Mouse (Mus musculus): ENCODE data around the gene Ccdc84.
"Not testable (repeated sequence)": the region's sequence is repeated elsewhere in the genome, so short reads cannot be mapped to it uniquely, and the experiment has no call there.

Ccdc84 gene

GRCm38 (mm10) chr9:44418519-44419385 is at the start of gene Ccdc84:
Ccdc84 (minus strand) TSS chr9:44418569.
- no peak for DNase-seq (ENCODE audit: low spot score in 2 of 2)

- DNase-seq (ENCODE audit: low spot score in 2 of 2), result no peak
These were observed 43.6 kb upstream of the Ccdc84 start for GRCm38 (mm10) chr9:44461950-44462349.

GRCm38 (mm10) chr9:44457035-44457742 is 38.8 kb upstream of the Ccdc84 start:
- DNase-seq (ENCODE audit: low spot score in 2 of 2), result peak; percentile 86 to 94

- DNase-seq (ENCODE audit: low spot score in 2 of 2), result no peak
These were observed 36.5 kb upstream of the Ccdc84 start, which contains the start of gene Upk2 for GRCm38 (mm10) chr9:44454891-44455220. Upk2 (minus strand) TSS chr9:44454976.

GRCm38 (mm10) chr9:44454132-44454890 is 35.9 kb upstream of the Ccdc84 start:
- peak; percentile 62 to 75 for DNase-seq (ENCODE audit: low spot score in 2 of 2)

GRCm38 (mm10) chr9:44450387-44450786 is 32.0 kb upstream of the Ccdc84 start:
- no peak for DNase-seq (ENCODE audit: low spot score in 2 of 2)

- DNase-seq (ENCODE audit: low spot score in 2 of 2), result not testable (repeated sequence)
These were observed 26.1 kb upstream of the Ccdc84 start for GRCm38 (mm10) chr9:44444402-44445025.

GRCm38 (mm10) chr9:44440961-44441360 is 22.6 kb upstream of the Ccdc84 start, which contains the start of gene Foxr1:
Foxr1 (minus strand) TSS chr9:44441136.
- no peak for DNase-seq (ENCODE audit: low spot score in 2 of 2)

- DNase-seq (ENCODE audit: low spot score in 2 of 2), result no peak
These were observed 17.4 kb upstream of the Ccdc84 start for GRCm38 (mm10) chr9:44435747-44436146.

GRCm38 (mm10) chr9:44432577-44433185 is 14.3 kb upstream of the Ccdc84 start:
- no peak for DNase-seq (ENCODE audit: low spot score in 2 of 2)

GRCm38 (mm10) chr9:44423576-44423975 is 5.2 kb upstream of the Ccdc84 start:
- DNase-seq (ENCODE audit: low spot score in 2 of 2), result no peak

GRCm38 (mm10) chr9:44420280-44420898 is 2.0 kb upstream of the Ccdc84 start:
- no peak for DNase-seq (ENCODE audit: low spot score in 2 of 2)

GRCm38 (mm10) chr9:44419730-44420129 is 1.4 kb upstream of the Ccdc84 start:
- DNase-seq (ENCODE audit: low spot score in 2 of 2), result not testable (repeated sequence)

GRCm38 (mm10) chr9:44417892-44418363 is 441 bp downstream of the Ccdc84 start:
- DNase-seq (ENCODE audit: low spot score in 2 of 2), result peak; percentile 91 to 92

- DNase-seq (ENCODE audit: low spot score in 2 of 2), result no peak
These were observed 1.0 kb downstream of the Ccdc84 start for GRCm38 (mm10) chr9:44417156-44417891.

GRCm38 (mm10) chr9:44412781-44413180 is 5.6 kb downstream of the Ccdc84 start:
- no peak for DNase-seq (ENCODE audit: low spot score in 2 of 2)

- DNase-seq (ENCODE audit: low spot score in 2 of 2), result no peak
These were observed 6.1 kb downstream of the Ccdc84 start for GRCm38 (mm10) chr9:44412306-44412705.

GRCm38 (mm10) chr9:44411601-44412130 is 6.7 kb downstream of the Ccdc84 start:
- DNase-seq (ENCODE audit: low spot score in 2 of 2), result no peak

- DNase-seq (ENCODE audit: low spot score in 2 of 2), result no peak
These were observed 7.6 kb downstream of the Ccdc84 start for GRCm38 (mm10) chr9:44410647-44411336.
